In genomic region chr19:58060199-58060853, GRCm38 (mm10) we compare ENCODE assay signal across 10 mouse cellular contexts.
DNase-seq lines count a peak whose midpoint lies in the region; ATAC-seq and TF ChIP-seq lines count a peak whose summit lies in the region.
"Had no signal": no experiment of that assay in that cellular context is flagged by ENCODE, and none has a peak within 500 bp of the region (broad histone marks: within the 10 kb centered on the region; RNA-seq: fewer than 3 reads in every experiment).

No protein-coding gene starts in this region.

- H3K27ac ChIP-seq in lung, embryonic 14.5 days (ENCODE audit: low read depth): peak overlapping the region; percentile 30; the same call in 1 of the 2 replicates
- H3K27ac ChIP-seq in forebrain, embryonic 13.5 days: peak overlapping the region; percentile 51
- H3K27ac ChIP-seq in limb, embryonic 10.5 days: peak overlapping the region; percentile 25; the same call in 1 of the 2 replicates
- no peak overlapping the region for H3K27ac ChIP-seq in neural tube, embryonic 15.5 days (replicated peaks)
- H3K27ac ChIP-seq: limb, embryonic 15.5 days had no signal

- 25% methylated on average over 12 of the region's 12 CpGs for WGBS in lung, embryonic 14.5 days
- WGBS in forebrain, embryonic 13.5 days: 17% methylated on average over 12 of the region's 12 CpGs
- WGBS in limb, embryonic 10.5 days: 36% methylated on average over 12 of the region's 12 CpGs
- 32% methylated on average over 12 of the region's 12 CpGs for WGBS in neural tube, embryonic 15.5 days

- DNase-seq in lung, embryonic 14.5 days: peak; percentile 17
- DNase-seq in lung, postnatal 14 days: no peak
- DNase-seq in limb, embryonic 10.5 days (ENCODE audit: low spot score): peak; percentile 48
- no peak for DNase-seq in Muller cell, postnatal 12 days (ENCODE audit: inconsistent ontology term)
- DNase-seq in spleen, postnatal 4 days (ENCODE audit: low spot score in 2 of 2): no peak
- DNase-seq: adrenal gland, postnatal 25 days; kidney, postnatal 25 days had no signal

- H3K4me2 ChIP-seq in lung, embryonic 14.5 days: peak overlapping the region; percentile 43
- H3K4me2 ChIP-seq in forebrain, embryonic 13.5 days: peak overlapping the region; percentile 48
- H3K4me2 ChIP-seq in neural tube, embryonic 15.5 days: peak overlapping the region; percentile 31
- H3K4me2 ChIP-seq: limb, embryonic 15.5 days had no signal

- no peaks in the 10 kb centered on the region for H3K27me3 ChIP-seq in lung, embryonic 14.5 days (ENCODE audit: insufficient read depth, low read length)
- 0 out of 2 replicates have a peak, but pooled peaks cover 7% of the 10 kb centered on the region for H3K27me3 ChIP-seq in forebrain, embryonic 13.5 days
- H3K27me3 ChIP-seq in limb, embryonic 10.5 days (ENCODE audit: low read depth, poor library complexity, severe bottlenecking): no peaks in the 10 kb centered on the region
- no peaks in the 10 kb centered on the region for H3K27me3 ChIP-seq in neural tube, embryonic 15.5 days (replicated peaks)
- H3K27me3 ChIP-seq: limb, embryonic 15.5 days had no signal

- H3K9me3 ChIP-seq in lung, embryonic 14.5 days (ENCODE audit: low read depth, low read length): no peaks in the 10 kb centered on the region
- H3K9me3 ChIP-seq in forebrain, embryonic 13.5 days (replicated peaks): no peaks in the 10 kb centered on the region
- H3K9me3 ChIP-seq in limb, embryonic 10.5 days (replicated peaks): no peaks in the 10 kb centered on the region
- no peaks in the 10 kb centered on the region for H3K9me3 ChIP-seq in neural tube, embryonic 15.5 days (replicated peaks)
- H3K9me3 ChIP-seq: limb, embryonic 15.5 days had no signal

- TF ChIP-seq CTCF in lung, embryonic 14.5 days (IDR thresholded peaks at IDR 0.05; ENCODE audit: low read depth): no peak

- H3K9ac ChIP-seq in lung, embryonic 14.5 days: no peak overlapping the region
- H3K9ac ChIP-seq in forebrain, embryonic 13.5 days: 0 out of 2 replicates have a peak overlapping the region, but pooled peaks have one; percentile 6
- no peak overlapping the region for H3K9ac ChIP-seq in neural tube, embryonic 15.5 days (replicated peaks)
- H3K9ac ChIP-seq: limb, embryonic 15.5 days had no signal

- peaks cover 23% of the 10 kb centered on the region for H3K4me1 ChIP-seq in lung, embryonic 14.5 days (ENCODE audit: insufficient read depth)
- H3K4me1 ChIP-seq in forebrain, embryonic 13.5 days: peaks cover 41% of the 10 kb centered on the region
- peaks cover 36% of the 10 kb centered on the region for H3K4me1 ChIP-seq in limb, embryonic 10.5 days
- peaks cover 36% of the 10 kb centered on the region for H3K4me1 ChIP-seq in neural tube, embryonic 15.5 days

- ATAC-seq in lung, embryonic 14.5 days (ENCODE audit: insufficient read depth): no peak; the same call in 1 of the 2 replicates
- peak; percentile 29 for ATAC-seq in forebrain, embryonic 13.5 days
- no peak for ATAC-seq in neural tube, embryonic 15.5 days (ENCODE audit: low FRiP score)

- H3K36me3 ChIP-seq in lung, embryonic 14.5 days (ENCODE audit: insufficient read depth): no peaks in the 10 kb centered on the region
- no peaks in the 10 kb centered on the region for H3K36me3 ChIP-seq in forebrain, embryonic 13.5 days (ENCODE audit: poor library complexity, severe bottlenecking)
- no peaks in the 10 kb centered on the region for H3K36me3 ChIP-seq in limb, embryonic 10.5 days
- H3K36me3 ChIP-seq in neural tube, embryonic 15.5 days: no peaks in the 10 kb centered on the region
- H3K36me3 ChIP-seq: limb, embryonic 15.5 days had no signal

- no peak overlapping the region for H3K4me3 ChIP-seq in lung, embryonic 14.5 days (ENCODE audit: low read depth, low read length)
- no peak overlapping the region for H3K4me3 ChIP-seq in forebrain, embryonic 13.5 days
- peak overlapping the region; percentile 17; the same call in 1 of the 2 replicates for H3K4me3 ChIP-seq in limb, embryonic 10.5 days
- no peak overlapping the region for H3K4me3 ChIP-seq in neural tube, embryonic 15.5 days (replicated peaks)
- H3K4me3 ChIP-seq: limb, embryonic 15.5 days had no signal

Comparison
In these comparisons a context has a peak if more than half of its experiments do, and no peak if none do; other contexts are left out.
1. DNase-seq: peak in lung, embryonic 14.5 days (single experiment) and limb, embryonic 10.5 days (single experiment); none in lung, postnatal 14 days (single experiment), Muller cell, postnatal 12 days (single experiment) and spleen, postnatal 4 days (0 of 2).
2. Peak in every context shown above with its lines, with median percentiles within 50 percentile points of each other: H3K4me2 ChIP-seq.